Mouse (Mus musculus) limb, embryonic 11.5 days (tissue): ENCODE data around the gene Gm7735. TPM values are rescaled to one million over a fixed set of nuclear protein-coding genes. Genes with fewer than 3 reads are reported as not detected.
"Not testable (repeated sequence)": the region's sequence is repeated elsewhere in the genome, so short reads cannot be mapped to it uniquely, and the experiment has no call there.

ENCODE experiments used
- ATAC-seq: fragments of 200-750 bp; cut with Nextera tagmentation; 2 replicates; pipeline ENCODE4 v1.8.0; 2017; ENCODE audit warnings: low read depth; ENCODE audit not compliant: insufficient number of reproducible peaks, low FRiP score, low TSS enrichment
- DNase-seq: peaks from one replicate; pipeline ENCODE4 v3.0.0-alpha.2; 2015; ENCODE audit warnings: low spot score
- H3K27ac ChIP-seq: fragments of 300-500 bp; sonication (generic); replicated peaks from 2 replicates; pipeline ENCODE4 v1.5.1; 2014; ENCODE audit warnings: low read depth, mild to moderate bottlenecking, low read length
- H3K27me3 ChIP-seq: fragments of 300-500 bp; sonication (generic); 2 replicates; pipeline ENCODE4 v1.6.1; 2014; ENCODE audit warnings: mild to moderate bottlenecking, low read length, mixed read lengths; ENCODE audit not compliant: control insufficient read depth, insufficient read depth
- H3K36me3 ChIP-seq: fragments of 300-500 bp; sonication (generic); 2 replicates; pipeline ENCODE4 v1.6.1; 2014; ENCODE audit warnings: mild to moderate bottlenecking, low read length, moderate library complexity, mixed read lengths; ENCODE audit not compliant: control insufficient read depth, insufficient read depth
- H3K4me1 ChIP-seq: fragments of 300-500 bp; sonication (generic); 2 replicates; pipeline ENCODE4 v1.6.1; 2014; ENCODE audit warnings: low read length, mixed read lengths; ENCODE audit not compliant: control insufficient read depth, insufficient read depth
- H3K4me2 ChIP-seq: fragments of 300-500 bp; sonication (generic); 2 replicates; pipeline ENCODE4 v1.6.1; 2014; ENCODE audit warnings: low read depth, mild to moderate bottlenecking, moderate library complexity; ENCODE audit not compliant: severe bottlenecking
- H3K4me3 ChIP-seq: fragments of 300-500 bp; sonication (generic); 2 replicates; pipeline ENCODE4 v1.5.1; 2014; ENCODE audit warnings: low read depth, low read length
- H3K9ac ChIP-seq: fragments of 300-500 bp; sonication (generic); 2 replicates; pipeline ENCODE4 v1.6.1; 2014; ENCODE audit warnings: mild to moderate bottlenecking, low read length
- H3K9me3 ChIP-seq: fragments of 300-500 bp; sonication (generic); 2 replicates; pipeline ENCODE4 v1.6.1; 2016; ENCODE audit warnings: low read length; ENCODE audit not compliant: control insufficient read depth
- WGBS: fragments of 180-500 bp; shearing (Covaris S2); extraction: QIAGEN DNeasy Blood & Tissue Kit; methylation state at CpG from one replicate; pipeline ENCODE4 v1.1.7; 2014; 5-methylcytosine and 5-hydroxymethylcytosine counted together
- polyA plus RNA-seq: library from polyadenylated mRNA; unstranded; fragments of >200 nt; fragmentation: Nextera tagmentation; extraction: Ambion mirVana; gene quantifications from 2 replicates; pipeline ENCODE4 v1.2.1, GENCODE M21; 2014

The Gm7735 gene
- not detected in 2 replicates for polyA plus RNA-seq

GRCm38 (mm10) chr16:89169190-89169589 lies at the start of gene Gm7735:
Gm7735 (plus strand) TSS chr16:89169490.
- H3K36me3 ChIP-seq, H3K9ac ChIP-seq, H3K4me1 ChIP-seq, H3K9me3 ChIP-seq, H3K4me3 ChIP-seq, H3K27ac ChIP-seq, H3K4me2 ChIP-seq, ATAC-seq, H3K27me3 ChIP-seq, DNase-seq: not testable (repeated sequence)

GRCm38 (mm10) chr16:89140551-89140950 lies 28.7 kb upstream of the Gm7735 start, which contains the start of gene Gm6358:
Gm6358 (plus strand) TSS chr16:89140851.
- no peak for DNase-seq

GRCm38 (mm10) chr16:89150786-89151185 lies 18.5 kb upstream of the Gm7735 start, which contains the start of gene Gm10061:
Gm10061 (plus strand) TSS chr16:89151086.
- no peak within 1 kb of the TSS for H3K27ac ChIP-seq
- ATAC-seq (no peak), DNase-seq (no peak)
- 97% methylated on average over 1 of the region's 1 CpGs for WGBS
- no peak within 1 kb of the TSS for H3K4me3 ChIP-seq
- H3K9me3 ChIP-seq, result no peaks in the 10 kb centered on the region
- no peaks in the 10 kb centered on the region for H3K27me3 ChIP-seq
- H3K36me3 ChIP-seq, result no peaks in the 10 kb centered on the region
- no peaks in the 10 kb centered on the region for H3K4me1 ChIP-seq
- no peak within 1 kb of the TSS for H3K4me2 ChIP-seq
- no peak within 1 kb of the TSS for H3K9ac ChIP-seq

More at GRCm38 (mm10) chr16:89140551-89140950, 28.7 kb upstream of the Gm7735 start, which contains the start of gene Gm6358:
- Histone ChIP-seq H3K27me3 (no peaks in the 10 kb centered on the region), H3K4me2 (no peak within 1 kb of the TSS), H3K9me3 (no peaks in the 10 kb centered on the region), H3K27ac (no peak within 1 kb of the TSS), H3K9ac (no peak within 1 kb of the TSS), H3K36me3 (no peaks in the 10 kb centered on the region), H3K4me1 (no peaks in the 10 kb centered on the region), H3K4me3 (no peak within 1 kb of the TSS)
- no peak for ATAC-seq
- 96% methylated on average over 1 of the region's 1 CpGs for WGBS

- Histone ChIP-seq H3K36me3 (no peaks in the 10 kb centered on the region), H3K27me3 (no peaks in the 10 kb centered on the region), H3K4me3 (no peak within 1 kb of the TSS), H3K9ac (no peak within 1 kb of the TSS), H3K4me2 (no peak within 1 kb of the TSS), H3K4me1 (no peaks in the 10 kb centered on the region), H3K9me3 (no peaks in the 10 kb centered on the region), H3K27ac (no peak within 1 kb of the TSS)
- DNase-seq (no peak), ATAC-seq (no peak)
- WGBS, result 85% methylated on average over 4 of the region's 4 CpGs
These were observed 11.6 kb upstream of the Gm7735 start, which contains the start of gene Gm9789 for GRCm38 (mm10) chr16:89157652-89158051. Gm9789 (plus strand) TSS chr16:89157952.

- Histone ChIP-seq H3K27me3 (no peaks in the 10 kb centered on the region), H3K4me3 (no peak within 1 kb of the TSS), H3K9ac (no peak within 1 kb of the TSS), H3K36me3 (no peaks in the 10 kb centered on the region), H3K4me1 (no peaks in the 10 kb centered on the region), H3K27ac (no peak within 1 kb of the TSS), H3K9me3 (no peaks in the 10 kb centered on the region), H3K4me2 (no peak within 1 kb of the TSS)
- WGBS, result 88% methylated on average over 2 of the region's 2 CpGs
- DNase-seq, result no peak
- no peak for ATAC-seq
These were observed 5.1 kb downstream of the Gm7735 start, which contains the start of gene 1110057P08Rik for GRCm38 (mm10) chr16:89174435-89174834. 1110057P08Rik (plus strand) TSS chr16:89174735.

GRCm38 (mm10) chr16:89188621-89189020 lies 19.3 kb downstream of the Gm7735 start:
- no peak overlapping the region for H3K4me3 ChIP-seq
- DNase-seq (no peak), ATAC-seq (no peak)
- H3K9ac ChIP-seq, result no peak overlapping the region
- H3K4me2 ChIP-seq, result no peak overlapping the region
- no peaks in the 10 kb centered on the region for H3K4me1 ChIP-seq
- no peaks in the 10 kb centered on the region for H3K9me3 ChIP-seq
- H3K36me3 ChIP-seq, result no peaks in the 10 kb centered on the region
- no peaks in the 10 kb centered on the region for H3K27me3 ChIP-seq
- H3K27ac ChIP-seq, result no peak overlapping the region
- 85% methylated on average over 4 of the region's 4 CpGs for WGBS

- Histone ChIP-seq H3K4me1 (no peaks in the 10 kb centered on the region), H3K4me2 (no peak within 1 kb of the TSS), H3K9ac (no peak within 1 kb of the TSS), H3K36me3 (no peaks in the 10 kb centered on the region), H3K4me3 (no peak within 1 kb of the TSS), H3K9me3 (no peaks in the 10 kb centered on the region), H3K27ac (no peak within 1 kb of the TSS), H3K27me3 (no peaks in the 10 kb centered on the region)
- 74% methylated on average over 1 of the region's 1 CpGs for WGBS
- DNase-seq, result no peak
- no peak for ATAC-seq
These were observed 36.3 kb downstream of the Gm7735 start, which contains the start of gene Krtap20-2 for GRCm38 (mm10) chr16:89205561-89205960. Krtap20-2 (plus strand) TSS chr16:89205861.
